Mouse (Mus musculus) right cerebral cortex, postnatal 4 days (tissue): ENCODE results near the gene Ugdh.
"Not testable (repeated sequence)": the region's sequence is repeated elsewhere in the genome, so short reads cannot be mapped to it uniquely, and the experiment has no call there.

Experiments
- DNase-seq: peaks from one replicate; pipeline ENCODE4 v3.0.0-alpha.2; 2022

The Ugdh gene

DNA sequence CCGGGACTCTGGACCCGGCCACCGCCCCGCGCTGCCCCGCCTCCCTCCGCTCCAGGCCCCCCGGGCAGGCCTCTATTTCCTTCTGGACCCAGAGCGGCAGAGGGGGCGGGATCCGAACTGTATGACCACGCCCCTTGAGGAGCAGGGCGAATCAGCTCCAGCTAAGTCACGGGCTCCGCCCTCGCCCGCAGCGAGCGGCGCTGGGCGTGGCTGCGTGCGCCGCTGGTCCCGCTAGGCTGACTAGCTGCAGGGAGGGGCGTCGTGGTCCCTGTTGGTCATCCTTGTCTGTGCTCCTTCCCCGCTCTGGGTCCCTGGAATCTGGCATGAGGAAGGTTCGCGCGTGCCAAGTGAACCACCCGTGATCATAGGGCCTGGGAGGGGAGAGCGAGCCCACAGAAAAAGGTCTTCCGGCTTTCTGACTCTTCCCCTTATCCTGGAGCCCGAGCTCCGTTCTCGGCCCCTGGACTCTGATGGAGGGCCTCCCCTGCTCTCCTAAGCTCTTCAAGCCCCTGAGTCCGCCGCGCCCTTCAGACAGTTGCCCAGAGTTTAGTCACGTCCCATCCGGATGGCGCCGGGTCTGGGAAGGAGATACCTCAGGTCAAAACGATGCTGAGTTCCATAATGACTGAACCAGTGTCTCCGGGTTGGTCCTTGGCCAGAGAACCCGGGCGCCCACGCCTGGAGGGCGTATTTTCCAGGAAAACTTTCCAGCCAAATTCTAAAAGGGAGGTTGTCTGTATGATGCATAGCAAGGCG lies at the start of gene Ugdh:
Ugdh (minus strand) TSS at position 144 of the 756 bp plus-strand sequence.
- peak; percentile 92 for DNase-seq

- no peak for DNase-seq
These were observed 47.2 kb upstream of the Ugdh start for GRCm38 (mm10) chr5:65482996-65483395.

GRCm38 (mm10) chr5:65480511-65480910 lies 44.8 kb upstream of the Ugdh start:
- no peak for DNase-seq

- no peak for DNase-seq
These were observed 44.1 kb upstream of the Ugdh start for GRCm38 (mm10) chr5:65479681-65480445.

DNA sequence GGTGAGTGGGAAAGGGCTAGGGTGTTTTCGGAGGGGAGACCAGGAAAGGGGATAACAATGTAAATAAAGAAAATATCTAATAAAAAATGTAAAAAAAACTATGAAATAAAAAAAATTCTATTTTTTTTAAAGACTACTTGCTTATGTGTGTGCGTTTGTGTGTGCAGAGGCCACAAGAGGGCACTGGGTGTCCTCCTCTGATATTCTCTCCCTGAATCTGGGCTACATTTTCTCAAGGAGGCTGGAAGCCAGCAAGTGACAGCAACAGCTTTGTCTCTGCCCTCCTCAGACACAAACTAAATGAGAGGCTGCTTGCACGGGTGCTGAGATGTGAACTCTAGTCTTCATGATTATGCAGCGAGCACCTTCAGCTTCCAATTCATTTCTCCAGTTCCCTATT lies 42.5 kb upstream of the Ugdh start:
- DNase-seq, result no peak

GRCm38 (mm10) chr5:65476739-65477138 lies 41.0 kb upstream of the Ugdh start:
- not testable (repeated sequence) for DNase-seq

DNA sequence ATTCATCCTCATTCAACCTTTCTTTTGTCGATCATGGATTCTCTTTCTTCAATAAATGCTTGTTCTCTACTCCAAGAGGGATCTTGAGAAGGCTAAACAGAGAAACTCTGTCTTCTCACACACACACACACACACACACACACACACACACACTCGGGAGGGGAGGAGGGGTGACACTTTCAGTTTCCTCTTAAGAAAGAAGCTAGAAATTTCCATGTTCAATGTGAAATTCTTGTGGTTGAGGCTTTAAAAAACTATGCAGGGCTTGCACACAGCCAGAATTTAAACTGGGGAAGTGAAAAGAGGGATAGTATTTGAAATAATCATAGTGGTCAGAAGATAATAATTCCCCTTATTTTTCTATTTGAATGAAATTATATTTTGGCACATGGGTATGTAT lies 40.1 kb upstream of the Ugdh start:
- DNase-seq, result no peak

- DNase-seq, result no peak
These were observed 34.0 kb upstream of the Ugdh start for GRCm38 (mm10) chr5:65469766-65470165.

- no peak for DNase-seq
These were observed 31.2 kb upstream of the Ugdh start for GRCm38 (mm10) chr5:65466911-65467310.

GRCm38 (mm10) chr5:65460361-65460760 lies 24.6 kb upstream of the Ugdh start:
- no peak for DNase-seq

DNA sequence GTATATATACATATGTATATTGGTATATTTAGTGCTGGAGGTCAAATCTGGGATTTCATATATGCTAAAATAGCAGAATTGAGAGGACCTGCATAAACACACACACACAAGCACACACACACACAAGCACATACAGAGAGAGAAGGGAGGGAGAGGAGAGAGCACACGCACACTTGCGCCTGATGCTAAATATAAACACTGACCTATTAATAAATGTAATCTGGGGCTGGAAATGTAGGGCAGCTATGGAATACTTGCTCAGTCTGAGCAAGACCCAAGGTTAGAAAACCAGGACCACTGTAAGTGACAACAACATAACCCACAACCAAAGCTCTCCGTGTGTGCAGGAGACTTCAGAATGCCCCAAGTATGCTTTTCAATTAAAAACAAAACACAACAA lies 23.7 kb upstream of the Ugdh start:
- DNase-seq, result no peak

GRCm38 (mm10) chr5:65457846-65458245 lies 22.1 kb upstream of the Ugdh start:
- DNase-seq, result no peak

- no peak for DNase-seq
These were observed 21.5 kb upstream of the Ugdh start for GRCm38 (mm10) chr5:65457086-65457827.

DNA sequence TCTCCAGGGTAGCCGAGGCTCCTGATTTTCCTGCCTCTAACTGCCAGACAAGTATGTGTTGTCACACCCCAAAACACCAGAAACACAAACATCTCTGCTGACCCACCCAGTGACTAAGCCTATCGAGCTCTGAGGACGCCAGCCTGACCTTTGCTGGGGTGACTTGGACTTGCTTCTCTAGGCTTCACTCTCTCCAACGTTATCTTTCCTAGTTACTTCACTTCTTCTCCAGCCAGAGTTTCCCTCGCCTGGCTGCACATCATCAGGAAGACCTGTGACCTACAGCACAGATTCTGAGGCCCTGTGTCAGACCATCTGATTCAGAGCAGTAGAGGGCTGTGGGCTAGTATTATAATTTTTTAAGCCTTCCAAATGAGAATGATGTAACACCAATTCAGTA lies 19.0 kb upstream of the Ugdh start:
- no peak for DNase-seq

- no peak for DNase-seq
These were observed 13.2 kb upstream of the Ugdh start for GRCm38 (mm10) chr5:65448941-65449340.

DNA sequence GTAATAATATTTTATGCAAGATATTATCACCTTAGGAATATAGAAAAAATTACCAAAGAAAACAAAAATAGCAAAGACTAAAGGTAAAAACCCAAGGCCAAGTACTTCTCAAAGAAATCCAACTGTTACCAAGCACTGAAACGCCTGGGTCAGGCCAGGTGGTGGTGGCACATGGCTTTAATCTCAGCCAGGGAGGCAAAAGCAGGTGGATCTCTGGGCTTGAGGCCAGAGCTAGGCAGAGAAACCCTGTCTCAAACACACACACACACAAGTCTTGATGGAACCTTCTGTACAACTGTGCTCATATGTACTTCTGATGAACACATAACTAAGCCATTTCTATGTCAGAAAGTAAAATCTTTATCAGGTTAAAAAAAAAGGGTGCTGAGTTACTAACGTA lies 12.1 kb upstream of the Ugdh start:
- DNase-seq, result no peak

GRCm38 (mm10) chr5:65446756-65447155 lies 11.0 kb upstream of the Ugdh start:
- no peak for DNase-seq

DNA sequence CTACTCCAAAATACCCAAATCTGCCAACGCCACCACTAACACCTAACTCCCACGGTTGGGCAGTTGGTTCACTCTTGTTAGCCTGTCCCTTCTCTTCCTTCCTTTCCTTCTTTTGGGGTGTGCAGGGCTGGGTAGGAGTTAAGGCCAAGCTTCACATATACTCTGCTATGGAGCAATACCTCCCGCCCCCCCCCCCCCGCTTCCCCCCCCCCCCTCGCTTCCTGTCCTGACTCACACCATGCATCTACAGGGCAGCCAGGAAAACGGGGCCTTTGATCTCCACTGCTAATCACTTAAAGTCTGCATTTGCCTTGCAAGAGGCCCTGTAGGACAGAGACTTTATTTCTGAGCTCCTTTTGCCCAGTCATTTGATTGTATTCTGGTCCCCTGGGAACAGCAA lies 9.2 kb upstream of the Ugdh start:
- DNase-seq, result no peak

DNA sequence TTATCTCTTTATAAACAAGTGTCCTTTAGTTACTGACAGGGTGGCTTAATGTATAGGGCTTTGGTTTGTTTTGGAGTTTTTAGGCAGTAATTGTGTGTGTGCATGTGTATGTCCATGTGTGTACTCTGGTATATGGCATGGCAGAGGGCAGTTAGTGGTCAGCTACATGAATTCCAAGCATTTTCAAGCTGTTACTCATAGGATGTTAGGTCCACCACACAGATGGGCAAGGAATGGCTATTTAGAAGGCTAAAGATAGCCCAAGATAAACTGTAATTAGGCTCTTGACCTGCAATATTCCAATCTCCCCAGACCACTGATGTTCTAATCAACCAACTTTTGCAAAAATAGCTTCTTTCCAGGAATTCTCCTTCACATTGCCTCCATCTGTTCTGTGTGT lies 2.3 kb upstream of the Ugdh start:
- no peak for DNase-seq

DNA sequence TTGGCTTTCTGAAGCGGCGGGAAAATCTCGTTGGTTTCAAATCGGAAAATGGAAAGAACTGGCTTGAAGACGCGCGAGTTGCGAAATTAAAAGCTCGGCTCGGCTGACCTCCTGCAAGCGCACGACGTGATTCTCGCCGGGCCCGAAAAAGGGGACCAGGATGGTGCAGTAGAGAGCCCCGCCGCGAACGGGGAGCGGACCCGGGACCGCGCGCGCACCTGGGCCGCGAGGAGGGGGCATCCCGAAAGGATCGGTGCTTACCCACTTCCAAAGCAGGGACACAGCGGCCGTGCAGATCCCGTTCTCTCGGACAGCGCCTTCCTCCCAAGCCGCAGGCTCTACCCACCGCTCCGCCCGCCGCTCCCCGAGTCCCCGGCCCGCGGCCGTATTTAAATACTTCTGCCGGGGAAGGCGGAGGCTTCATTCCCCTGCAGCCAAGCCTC lies 365 bp downstream of the Ugdh start:
- no peak for DNase-seq

- DNase-seq, result peak; percentile 13
These were observed 1.0 kb downstream of the Ugdh start for GRCm38 (mm10) chr5:65434471-65435362.

GRCm38 (mm10) chr5:65429441-65429840 lies 6.3 kb downstream of the Ugdh start:
- no peak for DNase-seq

- no peak for DNase-seq
These were observed 7.4 kb downstream of the Ugdh start for GRCm38 (mm10) chr5:65428321-65428720.
